Mouse (Mus musculus): Measurements from ENCODE around the gene Chat. TPM values are rescaled to one million over a fixed set of nuclear protein-coding genes. Genes with fewer than 3 reads are reported as not detected.

The Chat gene
- polyA plus RNA-seq, 1 experiment from 2014 or later, result 4.0 TPM

- ATAC-seq (ENCODE audit: low read depth), result no peak
- no peaks in the 10 kb centered on the region for H3K36me3 ChIP-seq
- 19% methylated on average over 13 of the region's 13 CpGs for WGBS
These were observed 26.7 kb upstream of the Chat start for GRCm38 (mm10) chr14:32492521-32492920.

GRCm38 (mm10) chr14:32482061-32482460, 16.3 kb upstream of the Chat start:
- ATAC-seq (ENCODE audit: low read depth), result no peak
- 13% methylated on average over 3 of the region's 3 CpGs for WGBS

More at GRCm38 (mm10) chr14:32492521-32492920, 26.7 kb upstream of the Chat start:
- Histone ChIP-seq H3K4me1 (replicated peaks) (peaks cover 5% of the 10 kb centered on the region; the same call in 1 of the 2 replicates), H3K27ac (replicated peaks) (no peak overlapping the region), H3K9me3 (no peaks in the 10 kb centered on the region), H3K27me3 (peaks cover 23% of the 10 kb centered on the region), H3K4me3 (peak overlapping the region; percentile 25), H3K4me2 (peak overlapping the region; percentile 52), H3K9ac (0 out of 2 replicates have a peak overlapping the region, but pooled peaks have one; percentile 54)

GRCm38 (mm10) chr14:32477581-32477980, 11.8 kb upstream of the Chat start:
- H3K4me3 ChIP-seq, result no peak overlapping the region
- 70% methylated on average over 1 of the region's 1 CpGs for WGBS
- H3K4me2 ChIP-seq, result no peak overlapping the region
- no peak for ATAC-seq (ENCODE audit: low read depth)
- no peaks in the 10 kb centered on the region for H3K36me3 ChIP-seq
- H3K9me3 ChIP-seq, result no peaks in the 10 kb centered on the region
- peaks cover 10% of the 10 kb centered on the region for H3K27me3 ChIP-seq
- H3K9ac ChIP-seq, result no peak overlapping the region
- no peaks in the 10 kb centered on the region for H3K4me1 ChIP-seq (replicated peaks)
- no peak overlapping the region for H3K27ac ChIP-seq (replicated peaks)

More at GRCm38 (mm10) chr14:32482061-32482460, 16.3 kb upstream of the Chat start:
- Histone ChIP-seq H3K4me1 (replicated peaks) (no peaks in the 10 kb centered on the region), H3K9ac (no peak overlapping the region), H3K27ac (replicated peaks) (no peak overlapping the region), H3K4me2 (no peak overlapping the region), H3K36me3 (no peaks in the 10 kb centered on the region), H3K27me3 (peaks cover 6% of the 10 kb centered on the region; the same call in 1 of the 2 replicates), H3K9me3 (no peaks in the 10 kb centered on the region), H3K4me3 (no peak overlapping the region)

- no peak for ATAC-seq (ENCODE audit: low read depth)
- Histone ChIP-seq H3K4me1 (replicated peaks) (no peaks in the 10 kb centered on the region), H3K4me2 (no peak overlapping the region), H3K27ac (replicated peaks) (no peak overlapping the region), H3K9ac (no peak overlapping the region), H3K36me3 (no peaks in the 10 kb centered on the region), H3K9me3 (no peaks in the 10 kb centered on the region), H3K4me3 (no peak overlapping the region), H3K27me3 (peaks cover 10% of the 10 kb centered on the region)
- 84% methylated on average over 6 of the region's 6 CpGs for WGBS
These were observed 10.8 kb upstream of the Chat start for GRCm38 (mm10) chr14:32476559-32476958.

GRCm38 (mm10) chr14:32472996-32473395, 7.2 kb upstream of the Chat start:
- no peaks in the 10 kb centered on the region for H3K36me3 ChIP-seq
- ATAC-seq (ENCODE audit: low read depth), result peak; percentile 63; the same call in 1 of the 2 replicates
- 17% methylated on average over 4 of the region's 4 CpGs for WGBS
- H3K4me1 ChIP-seq (replicated peaks), result peaks cover 6% of the 10 kb centered on the region
- H3K4me3 ChIP-seq, result no peak overlapping the region
- H3K27ac ChIP-seq (replicated peaks), result no peak overlapping the region
- no peaks in the 10 kb centered on the region for H3K9me3 ChIP-seq
- H3K4me2 ChIP-seq, result no peak overlapping the region
- H3K9ac ChIP-seq, result no peak overlapping the region
- peaks cover 25% of the 10 kb centered on the region for H3K27me3 ChIP-seq

- 8% methylated on average over 5 of the region's 5 CpGs for WGBS
- no peaks in the 10 kb centered on the region for H3K36me3 ChIP-seq
- no peak overlapping the region for H3K9ac ChIP-seq
- no peak overlapping the region for H3K4me3 ChIP-seq
- H3K4me2 ChIP-seq, result no peak overlapping the region
- no peak for ATAC-seq (ENCODE audit: low read depth)
- H3K27ac ChIP-seq (replicated peaks), result no peak overlapping the region
- H3K4me1 ChIP-seq (replicated peaks), result peaks cover 39% of the 10 kb centered on the region
- H3K9me3 ChIP-seq, result no peaks in the 10 kb centered on the region
- H3K27me3 ChIP-seq, result peaks cover 70% of the 10 kb centered on the region
These were observed 1.8 kb upstream of the Chat start for GRCm38 (mm10) chr14:32467606-32468005.

- WGBS, result 3% methylated on average over 7 of the region's 11 CpGs
- no peak for ATAC-seq (ENCODE audit: low read depth)
- no peaks in the 10 kb centered on the region for H3K9me3 ChIP-seq
- H3K27me3 ChIP-seq, result peaks cover 91% of the 10 kb centered on the region
- peak overlapping the region; percentile 63 for H3K4me2 ChIP-seq
- peak overlapping the region; percentile 42 for H3K4me3 ChIP-seq
- peaks cover 39% of the 10 kb centered on the region for H3K4me1 ChIP-seq (replicated peaks)
- no peaks in the 10 kb centered on the region for H3K36me3 ChIP-seq
- no peak overlapping the region for H3K27ac ChIP-seq (replicated peaks)
- peak overlapping the region; percentile 53 for H3K9ac ChIP-seq
These were observed 301 bp downstream of the Chat start for GRCm38 (mm10) chr14:32465506-32465870.

- H3K36me3 ChIP-seq, result no peaks in the 10 kb centered on the region
- ATAC-seq (ENCODE audit: low read depth), result 0 out of 2 replicates have a peak, but pooled peaks have one; percentile 29
- H3K4me2 ChIP-seq, result peak within 1 kb of the TSS; percentile 63
- H3K27me3 ChIP-seq, result peaks cover 97% of the 10 kb centered on the region
- peak within 1 kb of the TSS; percentile 56 for H3K27ac ChIP-seq (replicated peaks)
- WGBS, result under 1% methylated on average over 51 of the region's 70 CpGs
- H3K9ac ChIP-seq, result peak within 1 kb of the TSS; percentile 53
- H3K9me3 ChIP-seq, result no peaks in the 10 kb centered on the region
- peaks cover 39% of the 10 kb centered on the region for H3K4me1 ChIP-seq (replicated peaks)
- H3K4me3 ChIP-seq, result peak within 1 kb of the TSS; percentile 42
These were observed 936 bp downstream of the Chat start, which contains the start of gene Slc18a3 for GRCm38 (mm10) chr14:32464601-32465505. Gene Slc18a3 (minus strand): TSS chr14:32464850.

- H3K9ac ChIP-seq, result peak overlapping the region; percentile 53
- H3K4me2 ChIP-seq, result peak overlapping the region; percentile 63
- H3K27me3 ChIP-seq, result peaks cover 100% of the 10 kb centered on the region
- H3K27ac ChIP-seq (replicated peaks), result 0 out of 2 replicates have a peak overlapping the region, but pooled peaks have one; percentile 33
- H3K9me3 ChIP-seq, result no peaks in the 10 kb centered on the region
- no peak for ATAC-seq (ENCODE audit: low read depth)
- H3K4me1 ChIP-seq (replicated peaks), result peaks cover 34% of the 10 kb centered on the region
- no peaks in the 10 kb centered on the region for H3K36me3 ChIP-seq
- H3K4me3 ChIP-seq, result peak overlapping the region; percentile 42
- WGBS, result 2% methylated on average over 74 of the region's 74 CpGs
These were observed 2.4 kb downstream of the Chat start for GRCm38 (mm10) chr14:32463211-32464040.

- no peak overlapping the region for H3K4me3 ChIP-seq
- H3K27me3 ChIP-seq, result peaks cover 62% of the 10 kb centered on the region
- no peaks in the 10 kb centered on the region for H3K36me3 ChIP-seq
- ATAC-seq (ENCODE audit: low read depth), result no peak
- 9% methylated on average over 4 of the region's 4 CpGs for WGBS
- no peaks in the 10 kb centered on the region for H3K9me3 ChIP-seq
- H3K4me1 ChIP-seq (replicated peaks), result peaks cover 15% of the 10 kb centered on the region
- no peak overlapping the region for H3K4me2 ChIP-seq
- no peak overlapping the region for H3K9ac ChIP-seq
- H3K27ac ChIP-seq (replicated peaks), result no peak overlapping the region
These were observed 13.2 kb downstream of the Chat start for GRCm38 (mm10) chr14:32452552-32452951.

- H3K27ac ChIP-seq (replicated peaks), result no peak overlapping the region
- H3K4me1 ChIP-seq (replicated peaks), result peaks cover 17% of the 10 kb centered on the region
- H3K4me3 ChIP-seq, result no peak overlapping the region
- no peak overlapping the region for H3K4me2 ChIP-seq
- H3K36me3 ChIP-seq, result no peaks in the 10 kb centered on the region
- no peak overlapping the region for H3K9ac ChIP-seq
- H3K9me3 ChIP-seq, result no peaks in the 10 kb centered on the region
- H3K27me3 ChIP-seq, result peaks cover 23% of the 10 kb centered on the region
- no peak for ATAC-seq (ENCODE audit: low read depth)
- WGBS, result 82% methylated on average over 6 of the region's 6 CpGs
These were observed 18.8 kb downstream of the Chat start for GRCm38 (mm10) chr14:32446989-32447388.

GRCm38 (mm10) chr14:32443446-32443845, 22.3 kb downstream of the Chat start:
- H3K4me2 ChIP-seq, result no peak overlapping the region
- no peaks in the 10 kb centered on the region for H3K9me3 ChIP-seq
- 0 out of 2 replicates have a peak overlapping the region, but pooled peaks have one; percentile 38 for H3K27ac ChIP-seq (replicated peaks)
- H3K27me3 ChIP-seq, result peaks cover 21% of the 10 kb centered on the region
- WGBS, result 16% methylated on average over 8 of the region's 8 CpGs
- ATAC-seq (ENCODE audit: low read depth), result 0 out of 2 replicates have a peak, but pooled peaks have one; percentile 32
- H3K9ac ChIP-seq, result no peak overlapping the region
- H3K4me1 ChIP-seq (replicated peaks), result peaks cover 23% of the 10 kb centered on the region
- no peak overlapping the region for H3K4me3 ChIP-seq
- no peaks in the 10 kb centered on the region for H3K36me3 ChIP-seq

All from neural tube, embryonic 13.5 days (tissue).